Mouse (Mus musculus) CD4-positive naive resting alpha-beta T cell, adult 76 days (primary cell): ENCODE results near the gene Taf1d. TPM values are rescaled to one million over a fixed set of nuclear protein-coding genes. Genes with fewer than 3 reads are reported as not detected.

Source experiments
- total RNA-seq: library from RNA; stranded (reverse); gene quantifications from one replicate; pipeline ENCODE4 v1.2.4, GENCODE M21; 2023

Taf1d gene
- 295 TPM for total RNA-seq

GRCm38 (mm10) chr9:15305503-15306397 lies at the start of gene Taf1d:
Gene Taf1d (plus strand): TSS chr9:15306214.

DNA sequence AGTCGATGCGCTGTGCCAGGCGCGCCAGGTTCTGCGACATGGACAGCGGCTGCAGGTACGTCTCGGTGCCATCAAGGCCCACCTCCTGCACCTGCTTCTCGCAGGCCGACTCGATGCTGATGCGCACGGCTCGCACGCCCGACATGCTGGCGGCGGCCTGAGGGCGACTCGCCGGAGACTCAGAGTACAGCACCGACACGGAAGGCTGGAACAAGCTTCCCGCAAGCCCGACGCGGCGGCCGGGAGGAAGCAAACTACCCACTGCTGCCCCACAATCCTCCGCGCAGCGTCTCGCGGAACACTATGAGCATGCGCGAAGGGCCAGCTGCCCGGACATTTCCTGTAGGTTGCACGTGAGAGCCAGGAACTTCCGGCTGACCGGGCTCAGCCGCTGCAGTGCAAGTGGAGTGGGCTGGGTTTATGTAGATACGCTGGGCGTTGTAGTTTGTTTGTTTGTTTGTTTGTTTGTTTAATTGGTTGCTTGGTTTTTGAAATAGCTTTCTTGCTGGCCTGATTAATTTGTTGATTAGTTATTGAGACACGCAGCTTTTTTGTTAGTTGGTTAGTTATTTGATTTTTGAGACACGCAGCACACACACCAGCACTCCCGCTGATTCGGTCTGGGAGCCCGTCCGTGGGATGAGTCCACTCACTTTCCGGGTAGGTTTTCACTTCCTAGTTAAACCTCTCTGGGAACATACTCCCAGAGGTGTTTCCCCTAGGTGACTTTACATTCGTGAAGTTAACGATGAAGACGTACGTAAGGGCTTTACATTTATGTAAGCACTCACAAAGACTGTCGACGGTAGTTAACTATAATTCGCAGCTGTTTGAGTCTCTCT lies 26.1 kb upstream of the Taf1d start, which contains the start of gene Med17:
Gene Med17, minus strand, starts transcription at position 283 of the 842 bp plus-strand sequence.

GRCm38 (mm10) chr9:15306398-15307119 lies 545 bp downstream of the Taf1d start, which contains the start of gene 4931406C07Rik:
Gene 4931406C07Rik (minus strand): TSS chr9:15306448.

DNA sequence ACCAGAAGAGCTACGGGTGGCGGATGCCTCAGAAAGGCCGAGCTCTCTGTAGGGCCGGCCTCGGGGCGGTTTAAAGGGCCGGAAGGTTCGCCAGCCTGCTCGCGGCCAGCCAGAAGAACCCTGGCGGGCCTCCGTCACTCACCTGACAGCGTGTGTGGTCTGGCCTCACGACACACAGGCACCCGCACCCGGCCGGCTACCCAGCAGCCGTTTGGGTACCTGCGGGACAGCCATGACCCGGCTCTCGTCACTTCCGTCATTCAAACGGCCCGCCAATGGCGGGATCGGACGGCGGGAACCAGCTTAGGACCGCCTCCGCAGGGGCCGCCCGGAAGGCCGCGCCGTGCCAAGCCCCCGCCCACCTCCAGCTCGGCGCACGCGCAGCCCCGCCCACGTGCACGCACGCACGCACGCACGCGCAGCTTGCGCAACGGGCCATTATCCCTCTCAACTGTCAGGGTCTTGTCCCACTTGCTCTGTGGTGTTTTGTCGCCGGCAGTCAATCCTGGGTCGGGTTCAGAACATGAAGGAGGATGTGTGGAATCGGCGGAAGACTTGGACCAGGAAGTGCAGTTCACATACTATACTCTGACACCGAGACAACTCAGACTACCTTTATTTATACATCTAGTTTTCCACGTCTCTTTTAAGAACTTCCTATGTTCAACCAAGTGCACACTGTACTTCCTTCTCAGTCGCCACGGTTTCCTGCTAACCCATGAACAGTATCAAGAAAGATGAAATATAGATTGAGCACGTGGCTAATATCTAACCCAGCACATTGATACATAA lies 51.7 kb downstream of the Taf1d start, which contains the start of gene Cep295:
Gene Cep295, minus strand, starts transcription at position 305 of the 792 bp plus-strand sequence.

Other genes starting within 250 kb of the Taf1d start
- not detected for gene Hephl1, start 194.1 kb upstream of the Taf1d start, total RNA-seq
- not detected for gene Vstm5, start 67.2 kb upstream of the Taf1d start, total RNA-seq
- 53.5 TPM for gene Med17, start 26.3 kb upstream of the Taf1d start, total RNA-seq
- 3.6 TPM for gene 4931406C07Rik, start 234 bp downstream of the Taf1d start, total RNA-seq
- 42.3 TPM for gene Cep295, start 51.6 kb downstream of the Taf1d start, total RNA-seq
- gene Smco4, start 187.2 kb downstream of the Taf1d start, total RNA-seq, result 15.7 TPM